Mouse (Mus musculus) thymus, postnatal 4 days (tissue): ENCODE measurements at regions not wholly inside any gene's neighbourhood (a gene's known extent, or its start where the extent isn't known, plus 50 kb on each side); places are given as distances from the start of the nearest gene placed in this dataset.

ENCODE experiments used
- DNase-seq: peaks from one replicate; pipeline ENCODE4 v3.0.0; 2021

GRCm38 (mm10) chr4:140307481-140307880 lies 60.9 kb upstream of the Igsf21 start:
- DNase-seq: no peak

- DNase-seq: no peak
Measured at GRCm38 (mm10) chr4:140304960-140305359, 58.4 kb upstream of the Igsf21 start.

DNA sequence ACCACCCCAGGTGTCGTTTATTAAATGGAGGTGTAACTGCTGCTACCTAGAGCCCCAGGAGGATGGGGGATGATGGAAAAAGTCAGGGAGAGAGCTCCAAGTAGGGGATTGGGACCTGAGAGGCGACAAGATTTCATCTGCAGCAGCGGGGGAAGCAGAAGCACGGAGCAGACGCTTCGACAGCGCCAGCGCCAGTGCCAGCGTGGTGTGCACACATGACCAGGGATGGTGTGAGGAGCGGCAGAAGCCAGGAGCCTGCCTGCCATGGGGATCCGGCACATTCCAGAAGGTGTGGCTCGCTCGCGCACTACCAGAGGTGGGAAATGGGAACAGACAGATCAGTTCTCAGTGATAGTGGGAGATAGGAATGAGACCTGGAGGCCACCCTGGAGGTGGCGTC lies 55.1 kb upstream of the Igsf21 start:
- no peak for DNase-seq

GRCm38 (mm10) chr4:140297912-140298620 lies 51.5 kb upstream of the Igsf21 start:
- DNase-seq: no peak
